ENCODE assay signal across 14 mouse cellular contexts in the genomic region with DNA sequence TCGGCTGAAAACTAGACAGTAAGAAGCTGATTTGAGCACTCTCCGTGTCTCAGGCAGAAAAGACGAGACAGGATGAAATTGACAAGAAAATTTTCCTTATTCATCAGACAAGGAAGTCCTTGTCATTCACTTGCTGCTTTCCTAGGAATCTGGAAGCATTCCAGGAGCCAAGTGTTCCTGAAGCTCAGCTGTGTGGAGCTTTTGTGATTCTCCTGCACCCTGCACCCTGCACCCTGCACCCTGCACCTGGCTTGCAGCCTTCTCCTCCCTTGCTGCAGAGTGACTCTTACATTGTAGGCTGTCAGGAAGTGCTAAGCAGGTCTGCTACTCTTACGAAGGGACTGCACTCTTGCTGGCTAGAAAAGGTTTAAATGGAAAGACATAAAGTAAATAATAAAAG.
"Had no signal": no experiment of that assay in that cellular context is flagged by ENCODE, and none has a peak within 500 bp of the region (broad histone marks: within the 10 kb centered on the region; RNA-seq: fewer than 3 reads in every experiment).

No protein-coding gene starts in this region.

- DNase-seq: kidney, adult 2 months; kidney, postnatal 25 days; layer of hippocampus, adult 9-11 months; layer of hippocampus, postnatal 36 days; left cerebral cortex, postnatal 4 days; lung, adult 2 months; midbrain, embryonic 14.5 days; right cerebral cortex, postnatal 14 days; thymus, postnatal 36 days had no signal

- H3K9me3 ChIP-seq: limb, embryonic 13.5 days; midbrain, embryonic 10.5 days; stomach, embryonic 15.5 days had no signal

- H3K4me2 ChIP-seq: limb, embryonic 13.5 days; stomach, embryonic 15.5 days had no signal

- H3K4me3 ChIP-seq: limb, embryonic 13.5 days; midbrain, embryonic 10.5 days; myocyte; stomach, embryonic 15.5 days had no signal

- H3K27me3 ChIP-seq: limb, embryonic 13.5 days; stomach, embryonic 15.5 days had no signal

- H3K9ac ChIP-seq: limb, embryonic 13.5 days; liver, embryonic 14.5 days; stomach, embryonic 15.5 days had no signal

- H3K27ac ChIP-seq: limb, embryonic 13.5 days; liver, embryonic 14.5 days; midbrain, embryonic 10.5 days; stomach, embryonic 15.5 days had no signal

- H3K36me3 ChIP-seq: limb, embryonic 13.5 days; midbrain, embryonic 10.5 days; stomach, embryonic 15.5 days had no signal

- H3K4me1 ChIP-seq: limb, embryonic 13.5 days; midbrain, embryonic 10.5 days; stomach, embryonic 15.5 days had no signal
